Mouse (Mus musculus): ENCODE measurements around the gene Copz1.

DNA sequence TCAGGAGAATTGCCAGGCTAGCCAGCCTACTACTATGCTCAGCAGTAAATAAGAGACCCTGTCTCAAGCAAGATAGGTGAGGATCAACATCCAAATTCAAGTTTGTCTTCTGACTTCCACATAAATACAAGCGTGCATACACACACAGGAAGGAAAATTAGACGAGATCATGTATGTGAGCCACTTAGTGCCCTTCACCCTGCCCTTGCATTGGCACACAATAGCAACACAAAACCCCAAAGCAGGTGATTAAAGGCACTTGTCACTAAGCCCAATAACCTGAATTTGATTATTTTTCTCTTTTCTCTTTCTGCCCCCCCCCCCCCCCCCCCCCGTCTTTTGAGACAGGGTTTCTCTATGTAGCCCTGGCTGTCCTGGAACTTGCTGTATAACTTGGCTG lies 70.5 kb downstream of the Copz1 start:
- TF ChIP-seq CTCF (IDR thresholded peaks at IDR 0.05; ENCODE audit: control insufficient read depth, insufficient read depth, insufficient read length): no peak
- TF ChIP-seq USF1 (IDR thresholded peaks at IDR 0.05; ENCODE audit: low read depth): no peak
- no peak for TF ChIP-seq MYOD1 (IDR thresholded peaks at IDR 0.05; ENCODE audit: control insufficient read depth, insufficient read length, low read depth)
- TF ChIP-seq CEBPB (IDR thresholded peaks at IDR 0.05; ENCODE audit: low read depth): no peak
- TF ChIP-seq MYOG (IDR thresholded peaks at IDR 0.05; ENCODE audit: control insufficient read depth, extremely low read depth, insufficient read length): no peak
- no peak for TF ChIP-seq MAX (IDR thresholded peaks at IDR 0.05)
- no peak for TF ChIP-seq FOSL1 (IDR thresholded peaks at IDR 0.05; ENCODE audit: insufficient read depth, low read length, poor library complexity, severe bottlenecking)

Measured in C2C12 (cell line).